Comparison of ENCODE assay signal across 16 mouse cellular contexts in the genomic region with DNA sequence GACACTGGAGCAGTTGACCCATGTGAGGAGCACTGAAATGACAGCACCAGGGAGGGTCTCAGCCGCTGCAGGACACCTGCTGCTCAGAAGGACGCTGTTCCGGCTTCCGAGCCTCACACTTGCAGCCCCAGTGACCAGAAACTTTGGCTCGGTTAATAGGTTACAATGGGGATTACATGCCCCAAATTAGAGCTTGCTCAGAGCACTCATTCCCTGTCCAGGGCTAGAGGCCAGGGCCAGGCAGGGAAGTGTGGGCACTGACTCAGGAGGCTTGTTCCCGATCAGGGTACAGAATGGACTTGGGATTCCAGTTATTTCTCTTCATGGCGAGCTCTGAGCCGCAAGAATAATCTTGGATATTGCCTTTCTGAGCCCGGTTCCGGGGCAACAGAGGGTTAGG. TPM values are rescaled to one million over a fixed set of nuclear protein-coding genes. Genes with fewer than 3 reads are reported as not detected.
DNase-seq lines count a peak whose midpoint lies in the region; ATAC-seq lines count a peak whose summit lies in the region.
"Had no signal": no experiment of that assay in that cellular context is flagged by ENCODE, and none has a peak within 500 bp of the region (broad histone marks: within the 10 kb centered on the region; RNA-seq: fewer than 3 reads in every experiment).

No protein-coding gene starts in this region.

- H3K27me3 ChIP-seq in hindbrain, embryonic 14.5 days (ENCODE audit: control insufficient read depth, insufficient read depth, low read length), result no peaks in the 10 kb centered on the region
- H3K27me3 ChIP-seq in hindbrain, embryonic 10.5 days (ENCODE audit: insufficient read depth, poor library complexity, severe bottlenecking), result no peaks in the 10 kb centered on the region
- H3K27me3 ChIP-seq in midbrain, embryonic 13.5 days, result no peaks in the 10 kb centered on the region; the same call in 1 of the 2 replicates
- H3K27me3 ChIP-seq in midbrain, embryonic 16.5 days (ENCODE audit: control insufficient read depth, insufficient read depth, low read depth, low read length), result no peaks in the 10 kb centered on the region
- H3K27me3 ChIP-seq: embryonic facial prominence, embryonic 15.5 days; limb, embryonic 15.5 days had no signal

- H3K4me3 ChIP-seq in hindbrain, embryonic 14.5 days (replicated peaks; ENCODE audit: low read length), result no peak overlapping the region
- no peak overlapping the region for H3K4me3 ChIP-seq in hindbrain, embryonic 10.5 days
- H3K4me3 ChIP-seq in midbrain, embryonic 13.5 days (replicated peaks), result no peak overlapping the region
- H3K4me3 ChIP-seq in midbrain, embryonic 16.5 days (ENCODE audit: low read depth, low read length), result no peak overlapping the region
- H3K4me3 ChIP-seq: embryonic facial prominence, embryonic 15.5 days; limb, embryonic 15.5 days had no signal

- H3K36me3 ChIP-seq in hindbrain, embryonic 14.5 days (replicated peaks; ENCODE audit: control insufficient read depth, insufficient read depth), result no peaks in the 10 kb centered on the region
- no peaks in the 10 kb centered on the region for H3K36me3 ChIP-seq in hindbrain, embryonic 10.5 days
- no peaks in the 10 kb centered on the region for H3K36me3 ChIP-seq in midbrain, embryonic 13.5 days
- no peaks in the 10 kb centered on the region for H3K36me3 ChIP-seq in midbrain, embryonic 16.5 days (ENCODE audit: control insufficient read depth, insufficient read depth, low read length)
- H3K36me3 ChIP-seq: embryonic facial prominence, embryonic 15.5 days; limb, embryonic 15.5 days had no signal

- H3K27ac ChIP-seq in hindbrain, embryonic 14.5 days, result peak overlapping the region; percentile 38; the same call in 1 of the 2 replicates
- no peak overlapping the region for H3K27ac ChIP-seq in hindbrain, embryonic 10.5 days
- no peak overlapping the region for H3K27ac ChIP-seq in midbrain, embryonic 13.5 days
- no peak overlapping the region for H3K27ac ChIP-seq in midbrain, embryonic 16.5 days (ENCODE audit: low read length)
- H3K27ac ChIP-seq: embryonic facial prominence, embryonic 15.5 days; limb, embryonic 15.5 days had no signal

- DNase-seq in cerebellum, adult 11-12 months, result peak; percentile 61
- no peak for DNase-seq in hindbrain, embryonic 14.5 days (ENCODE audit: low spot score)
- no peak for DNase-seq in hindbrain, embryonic 10.5 days (ENCODE audit: low spot score)
- DNase-seq in retina, postnatal 1 day, result peak; percentile 44
- DNase-seq: lung, adult 18-20 months; lung, postnatal 4 days had no signal

- H3K9me3 ChIP-seq in hindbrain, embryonic 14.5 days (ENCODE audit: control insufficient read depth, low read length), result no peaks in the 10 kb centered on the region
- H3K9me3 ChIP-seq in hindbrain, embryonic 10.5 days, result no peaks in the 10 kb centered on the region
- no peaks in the 10 kb centered on the region for H3K9me3 ChIP-seq in midbrain, embryonic 13.5 days
- H3K9me3 ChIP-seq in midbrain, embryonic 16.5 days (replicated peaks; ENCODE audit: control insufficient read depth, low read length, poor library complexity, severe bottlenecking), result no peaks in the 10 kb centered on the region
- H3K9me3 ChIP-seq: embryonic facial prominence, embryonic 15.5 days; limb, embryonic 15.5 days had no signal

- 62% methylated on average over 10 of the region's 10 CpGs for WGBS in hindbrain, embryonic 14.5 days
- 64% methylated on average over 10 of the region's 10 CpGs for WGBS in hindbrain, embryonic 10.5 days
- WGBS in midbrain, embryonic 13.5 days, result 39% methylated on average over 10 of the region's 10 CpGs
- 34% methylated on average over 10 of the region's 10 CpGs for WGBS in midbrain, embryonic 16.5 days

- H3K4me2 ChIP-seq in hindbrain, embryonic 14.5 days (replicated peaks), result no peak overlapping the region
- H3K4me2 ChIP-seq in midbrain, embryonic 13.5 days (replicated peaks), result no peak overlapping the region
- no peak overlapping the region for H3K4me2 ChIP-seq in midbrain, embryonic 16.5 days (ENCODE audit: low read length)
- H3K4me2 ChIP-seq: embryonic facial prominence, embryonic 15.5 days; limb, embryonic 15.5 days had no signal

- H3K4me1 ChIP-seq in hindbrain, embryonic 14.5 days (replicated peaks; ENCODE audit: control insufficient read depth, insufficient read depth, low read length), result peaks cover 5% of the 10 kb centered on the region; the same call in 1 of the 2 replicates
- H3K4me1 ChIP-seq in hindbrain, embryonic 10.5 days (replicated peaks), result peaks cover 22% of the 10 kb centered on the region
- peaks cover 14% of the 10 kb centered on the region for H3K4me1 ChIP-seq in midbrain, embryonic 13.5 days (replicated peaks)
- peaks cover 7% of the 10 kb centered on the region for H3K4me1 ChIP-seq in midbrain, embryonic 16.5 days (ENCODE audit: control insufficient read depth, insufficient read depth, low read length)

- H3K9ac ChIP-seq in hindbrain, embryonic 14.5 days, result no peak overlapping the region
- H3K9ac ChIP-seq in midbrain, embryonic 13.5 days (replicated peaks), result no peak overlapping the region
- no peak overlapping the region for H3K9ac ChIP-seq in midbrain, embryonic 16.5 days (ENCODE audit: low read depth, low read length)
- H3K9ac ChIP-seq: embryonic facial prominence, embryonic 15.5 days; limb, embryonic 15.5 days had no signal

- ATAC-seq in cerebellum, adult (ENCODE audit: insufficient number of reproducible peaks, low FRiP score, low TSS enrichment), result no peak; the same call in 1 of the 2 replicates
- ATAC-seq in hindbrain, embryonic 14.5 days (ENCODE audit: low FRiP score), result no peak
- ATAC-seq in midbrain, embryonic 13.5 days, result 0 out of 2 replicates have a peak, but pooled peaks have one; percentile 24
- no peak; the same call in 1 of the 2 replicates for ATAC-seq in midbrain, embryonic 16.5 days
- no peak for ATAC-seq in CD4-positive, CD25-positive, alpha-beta regulatory T cell, adult 4 months
- ATAC-seq: Patski had no signal

RNA-seq across cellular contexts. Expression of gene Cebpe, which starts 25.7 kb away (rescaled TPM):
- polyA plus RNA-seq in hindbrain, embryonic 14.5 days (2014; fragmentation: Nextera tagmentation; extraction: Ambion mirVana), result not detected in 2 replicates
- polyA plus RNA-seq in hindbrain, embryonic 10.5 days (2016; fragmentation: Nextera tagmentation; extraction: Ambion mirVana), result not detected in 2 replicates
- not detected in 2 replicates for polyA plus RNA-seq in midbrain, embryonic 13.5 days (2015; fragmentation: Nextera tagmentation; extraction: Ambion mirVana)
- not detected in 2 replicates for polyA plus RNA-seq in midbrain, embryonic 16.5 days (2015; fragmentation: Nextera tagmentation; extraction: Ambion mirVana)
- not detected for polyA plus RNA-seq in CD4-positive, CD25-positive, alpha-beta regulatory T cell, adult 4 months (2017; shearing (Covaris generic))
- polyA plus RNA-seq: embryonic facial prominence, embryonic 15.5 days; frontal cortex, adult 2 months; heart, embryonic 14.5 days; Patski had no signal

RNA-seq across cellular contexts. Expression of gene Gm29776, which starts 39.0 kb away (rescaled TPM):
- polyA plus RNA-seq in hindbrain, embryonic 14.5 days (2014; fragmentation: Nextera tagmentation; extraction: Ambion mirVana), result 0.21 and 0.29 TPM in 2 replicates
- 0.14 TPM in 2 replicates for polyA plus RNA-seq in hindbrain, embryonic 10.5 days (2016; fragmentation: Nextera tagmentation; extraction: Ambion mirVana)
- polyA plus RNA-seq in midbrain, embryonic 13.5 days (2015; fragmentation: Nextera tagmentation; extraction: Ambion mirVana), result 0.27 and 0.32 TPM in 2 replicates
- polyA plus RNA-seq in midbrain, embryonic 16.5 days (2015; fragmentation: Nextera tagmentation; extraction: Ambion mirVana), result 0.15 and 0.29 TPM in 2 replicates
- not detected for polyA plus RNA-seq in CD4-positive, CD25-positive, alpha-beta regulatory T cell, adult 4 months (2017; shearing (Covaris generic))
- polyA plus RNA-seq: large intestine, adult 2 months had no signal

RNA-seq across cellular contexts. Expression of gene Slc7a8, which starts 44.1 kb away (rescaled TPM):
- polyA plus RNA-seq in hindbrain, embryonic 14.5 days (2014; fragmentation: Nextera tagmentation; extraction: Ambion mirVana), result 9.8 and 10.7 TPM in 2 replicates
- 1.8 and 3.5 TPM in 2 replicates for polyA plus RNA-seq in hindbrain, embryonic 10.5 days (2016; fragmentation: Nextera tagmentation; extraction: Ambion mirVana)
- 4.6 and 4.9 TPM in 2 replicates for polyA plus RNA-seq in midbrain, embryonic 13.5 days (2015; fragmentation: Nextera tagmentation; extraction: Ambion mirVana)
- 8.8 and 12.0 TPM in 2 replicates for polyA plus RNA-seq in midbrain, embryonic 16.5 days (2015; fragmentation: Nextera tagmentation; extraction: Ambion mirVana)
- polyA plus RNA-seq in CD4-positive, CD25-positive, alpha-beta regulatory T cell, adult 4 months (2017; shearing (Covaris generic)), result under 1 TPM in 1 of 2 experiments, not detected in 1; 0.14 TPM

RNA-seq across cellular contexts. Expression of gene Acin1, which starts 50.9 kb away (rescaled TPM):
- polyA plus RNA-seq in hindbrain, embryonic 14.5 days (2014; fragmentation: Nextera tagmentation; extraction: Ambion mirVana), result 98.2 and 99.1 TPM in 2 replicates
- polyA plus RNA-seq in hindbrain, embryonic 10.5 days (2016; fragmentation: Nextera tagmentation; extraction: Ambion mirVana), result 130 and 147 TPM in 2 replicates
- 185 and 187 TPM in 2 replicates for polyA plus RNA-seq in midbrain, embryonic 13.5 days (2015; fragmentation: Nextera tagmentation; extraction: Ambion mirVana)
- polyA plus RNA-seq in midbrain, embryonic 16.5 days (2015; fragmentation: Nextera tagmentation; extraction: Ambion mirVana), result 108 and 123 TPM in 2 replicates
- polyA plus RNA-seq in CD4-positive, CD25-positive, alpha-beta regulatory T cell, adult 4 months (2017; shearing (Covaris generic)), result 100 to 1,000 TPM; 151 to 179 TPM

RNA-seq across cellular contexts. Expression of gene 1700123O20Rik, which starts 51.6 kb away (rescaled TPM):
- 67.1 and 71.2 TPM in 2 replicates for polyA plus RNA-seq in hindbrain, embryonic 14.5 days (2014; fragmentation: Nextera tagmentation; extraction: Ambion mirVana)
- polyA plus RNA-seq in hindbrain, embryonic 10.5 days (2016; fragmentation: Nextera tagmentation; extraction: Ambion mirVana), result 108 and 116 TPM in 2 replicates
- 75.4 and 76.6 TPM in 2 replicates for polyA plus RNA-seq in midbrain, embryonic 13.5 days (2015; fragmentation: Nextera tagmentation; extraction: Ambion mirVana)
- 58.9 and 63.9 TPM in 2 replicates for polyA plus RNA-seq in midbrain, embryonic 16.5 days (2015; fragmentation: Nextera tagmentation; extraction: Ambion mirVana)
- 100 to 1,000 TPM in 1 of 2 experiments, 10 to 100 TPM in 1; 98.9 to 105 TPM for polyA plus RNA-seq in CD4-positive, CD25-positive, alpha-beta regulatory T cell, adult 4 months (2017; shearing (Covaris generic))

Comparison
In these comparisons a context has a peak if more than half of its experiments do, and no peak if none do; other contexts are left out.
1. DNase-seq: peak in cerebellum, adult 11-12 months (single experiment) and retina, postnatal 1 day (single experiment); none in hindbrain, embryonic 14.5 days (single experiment) and hindbrain, embryonic 10.5 days (single experiment).